Mouse (Mus musculus): ENCODE data around the gene Fam187b.

The Fam187b gene

DNA sequence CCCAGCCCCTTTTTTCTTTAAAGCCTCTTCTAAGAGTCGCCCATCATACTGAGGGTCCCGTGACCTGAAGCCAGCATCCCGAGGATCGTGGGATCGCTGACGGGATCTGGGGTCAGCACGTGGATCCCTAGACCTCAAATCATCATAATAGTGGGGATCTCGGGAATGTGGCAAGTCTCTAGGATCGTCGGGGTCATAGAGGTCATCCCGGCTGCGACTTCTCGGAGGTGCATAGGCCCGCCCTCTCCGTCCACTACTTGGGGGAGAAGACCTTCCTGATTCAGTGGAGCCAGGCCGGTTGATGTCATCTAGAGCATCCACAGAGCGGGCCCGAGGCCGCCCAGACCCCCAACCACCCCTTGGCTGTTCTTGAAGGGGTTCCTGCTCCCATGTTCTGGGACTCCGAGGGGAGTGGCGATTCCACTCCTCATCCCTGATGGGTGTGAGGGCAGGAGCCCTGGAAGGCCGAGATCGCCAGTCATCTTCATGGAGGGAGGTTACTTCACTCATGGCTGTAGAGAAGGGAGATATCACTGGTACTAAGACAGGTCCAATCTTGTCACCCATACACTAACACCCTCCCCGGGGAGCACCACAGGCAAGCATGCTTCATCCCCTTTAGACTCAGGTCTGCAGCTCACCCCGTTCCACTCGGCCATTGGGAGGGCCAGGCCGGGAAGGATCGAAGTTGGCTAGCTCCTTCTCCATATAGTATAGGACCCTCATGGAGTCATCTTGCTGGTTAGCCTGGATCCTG is 15.3 kb upstream of the Fam187b start:
- DNase-seq (ENCODE audit: low spot score in 2 of 2), result no peak

DNA sequence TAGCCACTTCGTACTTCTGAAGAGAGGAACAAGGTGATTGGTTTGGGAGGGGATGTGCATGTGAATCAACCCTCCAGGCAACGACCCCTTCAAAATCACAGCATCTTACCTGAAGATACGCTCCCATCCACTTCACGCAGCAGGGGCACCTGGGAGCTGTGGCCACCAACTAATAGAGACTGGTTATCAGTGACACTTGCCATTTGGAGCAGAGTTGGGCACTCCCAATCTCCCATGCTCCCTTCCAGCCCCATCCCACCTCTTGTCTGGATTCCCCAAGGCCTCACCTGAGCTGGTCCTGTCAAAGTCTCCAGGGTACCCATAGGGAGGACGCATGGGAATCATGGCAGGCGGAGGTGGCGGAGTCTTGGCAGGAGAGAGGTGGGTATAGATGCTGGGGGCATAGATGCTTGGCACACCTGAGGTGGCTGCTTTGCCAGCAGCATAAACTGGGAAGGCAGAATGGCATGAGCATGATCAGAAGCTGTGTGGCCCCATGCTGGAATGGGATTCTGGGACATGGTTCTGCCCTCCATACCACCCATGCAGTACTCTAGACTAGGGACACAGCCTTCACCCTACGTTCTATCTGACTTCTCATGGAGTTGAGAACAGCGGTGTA is 14.6 kb upstream of the Fam187b start:
- no peak for DNase-seq (ENCODE audit: low spot score in 2 of 2)

DNA sequence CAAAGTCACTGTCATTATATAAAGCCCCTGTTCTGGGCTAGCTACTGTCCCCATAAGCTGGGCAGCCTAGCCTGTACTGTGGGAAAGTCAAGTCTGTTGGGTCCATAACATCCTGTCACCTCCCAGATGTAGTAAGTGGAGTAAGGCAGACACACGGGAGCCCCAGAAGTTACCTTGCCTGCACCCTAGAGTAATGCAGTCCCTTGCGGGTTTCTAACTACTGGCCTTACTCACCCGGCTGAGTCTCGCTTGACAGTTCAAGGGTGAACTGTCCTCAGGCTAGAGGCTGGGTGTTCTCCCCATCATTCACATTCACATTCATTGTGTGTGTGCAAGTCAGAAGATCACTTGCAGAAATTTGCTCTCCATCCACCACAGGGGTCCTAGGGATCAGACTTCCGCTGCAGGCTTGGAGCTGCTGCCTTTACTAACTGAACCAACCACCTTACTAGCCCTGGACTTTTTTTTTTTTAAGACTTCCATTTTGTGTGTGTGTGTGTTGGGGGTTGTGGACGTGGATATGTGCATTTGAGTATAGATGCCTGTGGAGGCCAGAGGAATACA is 13.7 kb upstream of the Fam187b start:
- DNase-seq (ENCODE audit: low spot score in 2 of 2), result no peak

DNA sequence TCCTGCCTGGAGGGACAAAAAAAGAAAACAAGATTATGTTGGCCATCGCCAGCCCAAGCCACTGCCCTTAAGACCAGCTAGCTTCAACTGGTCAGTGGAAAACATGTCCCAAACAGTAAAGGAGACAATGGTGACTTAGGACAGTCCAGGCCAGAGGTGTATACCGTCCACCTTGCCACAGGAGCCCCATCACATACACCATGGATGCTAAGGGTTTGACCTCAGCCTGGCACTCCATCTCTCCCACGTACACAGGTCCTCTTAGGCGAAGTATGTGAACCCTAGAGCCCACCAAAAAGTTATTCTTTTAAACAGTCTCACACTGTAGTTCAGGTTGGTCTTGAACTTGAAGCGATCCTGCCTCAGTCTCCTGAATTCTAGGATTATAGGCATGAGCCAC is 10.7 kb upstream of the Fam187b start:
- no peak for DNase-seq (ENCODE audit: low spot score in 2 of 2)

DNA sequence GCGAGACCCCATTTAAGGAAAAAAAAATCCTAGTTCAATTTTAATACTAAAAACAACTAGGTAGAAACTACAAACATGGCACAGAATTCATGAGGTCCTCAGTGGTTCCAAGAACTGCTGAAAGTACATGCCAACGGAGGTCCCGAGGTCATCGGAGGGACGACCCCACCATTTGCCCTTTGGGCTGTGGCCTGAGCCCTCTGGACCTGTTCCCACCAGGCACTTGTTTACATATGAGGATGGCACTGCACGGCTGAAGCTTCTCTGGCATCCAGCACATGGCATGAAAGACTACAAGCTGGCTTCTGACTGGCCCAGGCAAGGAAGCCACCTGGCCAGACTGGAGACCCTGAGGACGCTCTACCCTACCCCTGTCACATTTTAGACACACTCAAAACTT is 9.2 kb upstream of the Fam187b start:
- DNase-seq (ENCODE audit: low spot score in 2 of 2), result no peak

DNA sequence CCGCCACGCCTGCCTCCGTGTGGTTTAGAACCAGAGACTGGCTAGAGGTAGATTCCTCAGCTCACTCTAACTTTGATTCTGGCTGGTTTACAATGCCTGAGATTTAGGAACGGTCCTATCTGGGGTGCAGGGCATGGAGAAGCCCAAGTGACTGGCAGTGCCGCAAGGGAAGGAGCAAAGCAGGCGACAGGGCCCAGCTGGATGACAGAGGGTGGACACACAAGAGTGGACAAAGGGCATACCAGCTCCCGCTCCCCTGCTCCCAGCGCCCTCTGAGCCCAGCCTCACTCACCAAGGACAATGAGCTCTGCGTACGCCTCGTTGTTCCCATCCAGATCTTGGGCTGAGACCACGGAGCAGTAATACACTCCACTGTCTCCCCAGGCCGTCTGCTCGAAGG is 7.9 kb upstream of the Fam187b start:
- DNase-seq (ENCODE audit: low spot score in 2 of 2), result no peak

DNA sequence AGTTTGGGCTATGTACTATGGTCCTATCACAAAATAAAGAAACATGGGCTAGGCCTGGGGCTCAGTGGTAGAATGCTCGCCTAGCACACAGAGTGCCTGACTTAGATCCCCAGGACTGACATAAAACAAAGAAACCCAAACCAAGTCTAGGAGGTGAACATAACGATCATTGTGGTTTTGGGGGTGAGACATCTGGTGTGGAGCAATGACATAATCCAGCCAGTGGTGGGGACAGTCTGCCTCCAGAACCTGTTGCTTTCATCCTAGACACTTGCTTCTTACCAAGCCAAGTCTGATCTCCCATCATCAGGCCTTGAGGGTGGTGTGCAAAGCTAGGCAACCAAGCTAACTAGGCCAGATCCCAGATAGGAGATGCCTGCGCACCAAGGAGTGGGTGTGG is 6.9 kb upstream of the Fam187b start:
- DNase-seq (ENCODE audit: low spot score in 2 of 2), result no peak

DNA sequence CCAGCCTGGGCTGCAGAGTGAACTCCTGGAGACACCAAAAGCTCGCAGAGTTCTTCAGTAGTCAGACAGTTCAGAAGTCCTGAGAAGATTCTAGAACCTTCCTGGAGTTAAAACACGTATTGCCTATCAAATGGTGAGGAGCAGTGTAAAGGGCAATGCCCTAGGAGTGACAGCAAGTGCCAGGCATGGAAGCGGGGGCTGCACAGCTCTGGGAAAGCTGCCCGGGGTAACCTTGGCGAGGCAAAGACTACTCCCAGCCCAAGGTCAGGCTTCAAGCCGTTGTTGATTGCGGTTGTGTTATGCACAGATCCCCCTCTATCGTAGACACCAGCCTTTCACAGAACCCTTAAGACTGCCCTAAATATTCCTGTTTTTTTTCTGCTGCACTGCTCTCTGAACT is 5.0 kb upstream of the Fam187b start:
- DNase-seq (ENCODE audit: low spot score in 2 of 2), result no peak

DNA sequence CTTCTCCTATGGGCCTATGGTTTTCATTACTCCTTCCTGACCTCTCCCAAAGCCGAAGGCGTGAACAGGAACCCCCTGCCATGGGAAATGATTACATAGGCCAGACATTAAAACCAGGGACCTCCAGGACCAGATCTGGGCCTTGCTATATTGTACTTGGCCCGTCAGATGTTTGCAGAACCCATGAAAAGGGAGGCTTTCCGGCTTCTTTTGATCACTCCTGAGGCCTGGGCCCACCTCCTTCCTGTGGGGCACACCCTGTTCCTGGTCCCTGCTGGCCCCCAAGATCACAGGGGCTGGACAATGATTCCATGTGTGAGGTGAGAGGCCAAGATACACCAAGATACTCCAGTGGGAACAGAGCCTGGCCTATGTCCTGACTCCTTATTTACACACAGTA is 4.4 kb upstream of the Fam187b start:
- no peak for DNase-seq (ENCODE audit: low spot score in 2 of 2)

DNA sequence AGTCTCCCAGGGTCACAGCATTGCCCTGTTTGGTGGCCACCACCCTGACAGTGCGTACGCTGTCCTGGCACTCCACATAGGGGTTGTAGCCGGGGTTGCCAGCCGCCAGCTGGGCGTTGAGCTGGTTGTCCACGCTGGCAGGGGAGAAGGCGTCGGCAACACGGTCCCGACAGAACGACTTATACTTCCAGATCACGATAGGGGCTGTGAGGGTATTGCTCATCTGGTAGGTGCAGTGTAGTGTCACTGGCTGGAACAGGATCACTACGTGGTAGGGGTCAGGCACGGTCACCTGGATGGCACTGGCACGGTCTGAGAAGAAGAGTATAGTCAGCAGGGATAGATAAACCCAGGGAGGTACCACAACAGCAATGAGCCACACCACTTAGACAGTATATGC is 1.7 kb upstream of the Fam187b start:
- no peak for DNase-seq (ENCODE audit: low spot score in 2 of 2)

DNA sequence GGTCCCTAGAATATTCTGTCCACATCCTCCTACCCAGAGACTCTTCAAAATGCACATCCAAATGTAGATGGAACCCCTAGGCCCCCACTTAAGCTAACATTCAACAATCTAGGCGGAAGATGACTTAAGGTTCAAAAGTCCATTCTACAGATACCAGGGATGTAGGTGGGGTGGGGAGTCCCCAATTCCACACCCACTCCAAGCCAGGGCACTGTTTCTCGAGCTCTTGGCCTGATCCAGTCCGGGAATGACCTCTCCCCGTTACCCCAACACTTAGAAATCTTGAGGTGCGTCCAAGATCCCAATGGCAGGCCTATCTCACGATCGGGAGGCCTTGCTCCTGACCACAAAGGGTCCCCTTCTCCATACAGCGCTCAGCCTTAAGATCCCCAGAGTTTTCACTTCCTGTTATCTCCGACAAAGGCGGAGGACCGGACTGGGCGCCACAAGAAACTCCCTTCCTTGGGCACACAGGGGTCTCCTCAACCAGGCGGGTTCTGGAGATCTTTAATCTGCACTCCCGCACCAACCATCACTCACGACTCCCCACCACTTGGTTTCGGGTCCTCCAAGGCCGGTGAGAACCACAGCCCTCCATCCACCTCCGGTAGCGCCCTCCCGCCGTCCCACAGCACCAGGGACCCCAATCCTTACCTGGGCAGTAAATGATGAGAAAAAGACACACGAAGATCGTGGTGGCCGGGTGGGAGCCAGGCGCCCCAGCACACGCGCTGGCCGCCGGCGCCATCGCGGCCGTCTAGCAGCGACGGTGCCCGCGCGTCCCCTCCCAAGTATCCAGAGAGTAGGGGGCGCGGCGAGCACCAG is 952 bp upstream of the Fam187b start:
- DNase-seq (ENCODE audit: low spot score in 2 of 2), result no peak

DNA sequence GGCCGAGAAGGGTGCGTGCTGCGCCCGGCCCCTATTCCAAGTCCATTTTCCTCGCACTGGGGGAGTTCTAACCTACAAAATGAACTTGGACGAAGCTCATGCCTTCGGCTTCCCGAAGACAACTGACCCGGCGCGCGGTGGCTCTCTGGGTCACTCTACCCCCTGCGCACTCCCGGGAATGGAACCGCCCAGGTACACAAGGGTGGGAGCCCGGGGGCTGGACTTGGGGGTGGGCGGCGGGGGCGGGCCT is 414 bp upstream of the Fam187b start, which contains the start of gene Lsr:
Gene Lsr, minus strand, starts transcription at position 214 of the 250 bp plus-strand sequence.
- DNase-seq (ENCODE audit: low spot score in 2 of 2), result no peak

DNA sequence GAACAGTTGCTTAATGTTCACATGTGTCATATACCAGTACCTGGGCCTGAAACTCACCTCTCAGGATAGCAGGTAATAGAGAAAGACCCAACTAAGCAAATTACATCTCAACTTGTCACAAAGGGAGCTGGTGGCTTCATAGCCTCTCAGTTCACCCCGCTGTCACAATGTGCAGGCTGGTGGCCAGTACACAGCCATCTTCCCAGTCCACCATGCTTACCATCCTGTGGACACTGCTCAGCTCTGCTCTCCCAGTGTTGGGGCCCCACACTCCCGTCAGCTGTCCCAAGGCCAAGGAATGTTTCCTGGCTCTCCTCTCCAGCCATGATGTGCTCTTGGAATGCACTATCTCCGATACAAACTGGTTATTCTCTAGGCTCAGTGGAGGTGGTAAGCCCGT is 8.1 kb downstream of the Fam187b start:
- no peak for DNase-seq (ENCODE audit: low spot score in 2 of 2)

DNA sequence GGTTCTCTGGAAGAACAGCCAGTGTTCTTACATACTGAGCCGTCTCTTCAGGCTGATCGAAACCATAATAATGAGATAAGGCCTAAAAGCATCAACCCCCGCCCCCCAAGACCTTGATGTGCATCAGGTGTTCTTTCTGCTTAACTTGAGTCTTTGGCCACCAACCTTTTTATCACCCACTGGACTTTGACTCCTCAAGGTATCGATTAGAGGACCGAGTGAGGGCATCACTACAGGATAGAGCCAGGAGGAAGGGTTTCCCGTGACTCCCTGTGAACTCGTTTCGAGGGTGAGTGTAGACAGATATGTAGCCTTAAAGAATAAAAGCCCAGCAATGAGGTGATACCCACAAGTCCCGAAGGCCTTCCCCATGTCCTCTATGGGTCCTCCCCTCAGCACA is 11.8 kb downstream of the Fam187b start:
- DNase-seq (ENCODE audit: low spot score in 2 of 2), result no peak

DNA sequence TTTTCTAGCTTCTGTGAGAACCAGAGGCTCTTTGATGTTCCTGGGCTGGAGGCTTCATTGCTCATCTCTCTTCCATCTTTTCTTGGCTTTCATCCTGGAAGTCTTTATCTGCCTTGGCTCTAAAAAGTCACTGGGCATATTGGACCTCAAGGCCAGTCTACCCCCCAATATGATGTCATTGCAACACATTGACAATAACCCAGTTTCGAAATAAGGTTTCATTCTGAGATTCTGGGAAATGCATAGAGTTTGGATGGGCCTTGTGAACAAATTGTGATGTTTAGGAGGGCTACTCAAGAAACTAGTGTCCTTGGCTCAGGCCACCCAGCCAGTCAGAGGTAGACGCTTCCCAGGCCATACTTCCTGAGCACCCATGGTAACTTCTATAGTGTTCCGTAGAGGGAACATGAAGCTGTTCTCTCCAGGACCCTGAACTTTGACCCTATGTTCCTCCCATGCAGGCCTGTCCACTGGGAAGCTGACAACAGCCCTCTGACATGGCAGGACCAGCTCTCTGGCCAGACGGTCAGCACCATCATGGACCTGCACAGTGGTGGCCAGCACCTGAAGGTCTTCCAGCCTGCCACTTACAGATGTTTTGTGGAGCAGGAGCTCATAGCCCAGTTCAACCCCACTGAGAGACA is 15.1 kb downstream of the Fam187b start:
- DNase-seq (ENCODE audit: low spot score in 2 of 2), result no peak

DNA sequence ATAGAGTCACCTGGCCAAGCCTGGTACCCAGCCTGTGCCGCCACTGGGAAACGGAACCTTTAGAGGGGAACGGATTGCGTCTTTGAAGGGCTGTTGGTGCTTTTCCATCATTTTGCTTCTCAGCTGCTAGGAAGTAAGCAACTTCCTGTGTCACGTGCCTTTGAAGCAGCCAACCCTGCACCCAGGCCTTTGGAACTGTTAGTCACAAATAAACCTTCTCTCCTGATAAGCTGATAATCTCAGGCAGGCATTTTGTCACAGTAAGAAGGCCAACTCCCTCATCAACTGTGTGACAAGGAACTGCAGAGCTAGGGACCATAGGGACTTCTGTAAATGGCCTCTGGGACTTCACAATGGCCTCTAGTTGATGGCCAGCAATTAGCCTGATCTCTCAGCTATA is 18.6 kb downstream of the Fam187b start:
- no peak for DNase-seq (ENCODE audit: low spot score in 2 of 2)

DNA sequence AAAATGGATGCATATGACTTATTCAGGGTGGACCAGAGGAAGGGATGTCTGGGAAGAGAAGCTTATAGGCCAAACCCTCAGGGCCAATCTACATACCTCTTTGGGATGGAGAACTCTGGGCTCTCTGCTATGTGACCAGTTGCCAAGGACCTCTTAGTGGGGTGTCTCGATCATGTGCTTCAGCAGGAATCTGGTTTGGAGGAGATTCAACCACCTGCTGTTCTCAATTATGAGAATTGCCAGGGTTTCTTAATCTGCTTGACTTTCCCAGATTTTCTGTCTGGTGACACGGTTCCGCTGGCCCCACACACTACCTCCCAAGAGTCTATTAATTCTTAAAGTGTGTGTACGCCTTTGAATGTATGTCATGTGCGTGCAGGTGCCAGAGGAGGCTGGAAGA is 20.4 kb downstream of the Fam187b start:
- no peak for DNase-seq (ENCODE audit: low spot score in 2 of 2)

DNA sequence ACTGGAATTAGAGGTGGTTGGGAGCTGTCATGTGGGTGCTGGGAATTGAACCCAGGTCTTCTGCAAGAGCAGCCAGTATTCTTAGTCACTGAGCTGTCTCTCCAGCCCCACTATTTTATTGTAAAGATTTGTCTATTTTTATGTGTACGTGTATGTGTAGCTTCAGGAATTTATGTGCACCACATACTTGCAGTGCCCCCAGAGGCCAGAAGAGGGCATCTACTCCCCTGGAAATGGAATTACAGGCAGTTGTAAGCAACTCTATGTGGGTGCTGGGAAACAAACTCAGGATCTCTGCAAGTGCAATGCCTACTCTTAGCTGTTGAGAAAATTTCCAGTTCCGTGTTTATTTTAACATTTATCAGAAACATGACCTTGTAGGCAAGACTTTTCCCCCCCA is 22.9 kb downstream of the Fam187b start:
- no peak for DNase-seq (ENCODE audit: low spot score in 2 of 2)

DNA sequence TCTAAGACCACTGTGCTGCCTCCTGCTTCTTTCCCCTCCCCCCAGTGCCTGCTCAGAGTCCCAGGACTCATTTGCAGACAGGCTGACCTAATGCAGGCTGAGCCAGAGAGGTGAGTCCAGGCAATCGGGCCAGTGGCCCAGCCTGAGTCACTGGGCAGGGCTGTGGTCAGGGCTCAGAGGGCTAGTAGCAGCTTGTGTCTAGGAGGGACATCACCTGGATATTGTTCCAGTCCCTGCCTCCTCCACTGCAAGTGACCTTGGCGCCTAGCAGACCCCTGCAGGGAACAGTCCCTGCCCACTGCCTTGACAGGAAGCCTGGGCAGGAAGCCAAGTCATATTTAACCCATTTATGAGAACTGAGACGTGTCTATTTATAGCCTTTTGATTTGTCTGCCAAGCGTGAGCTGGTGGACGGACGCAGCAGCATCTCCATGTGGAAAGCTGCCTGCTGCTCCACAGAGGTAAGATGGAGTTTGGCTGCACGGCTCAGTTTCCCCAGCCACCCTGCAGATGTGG is 27.0 kb downstream of the Fam187b start:
- DNase-seq (ENCODE audit: low spot score in 2 of 2), result peak in 1 of 2 experiments; percentile 36

DNA sequence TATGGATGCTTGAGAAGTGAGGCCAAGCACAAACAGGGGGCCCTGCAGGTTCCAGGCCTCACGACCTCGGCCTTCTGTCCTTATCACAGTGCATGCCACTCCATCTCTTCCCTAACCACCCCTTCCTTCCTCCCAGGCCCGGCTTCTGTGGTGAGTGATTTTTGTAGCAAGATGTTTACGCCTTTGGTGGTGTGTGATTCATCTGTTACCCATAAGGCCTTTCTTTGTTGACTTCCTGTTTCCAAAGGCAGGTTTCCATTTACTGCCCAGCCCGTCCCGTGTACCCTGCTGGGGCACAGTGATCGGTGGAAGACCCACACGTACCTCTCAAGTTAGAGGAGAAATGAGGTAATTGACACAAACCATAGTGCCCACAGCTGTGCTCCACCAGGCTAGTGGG is 29.1 kb downstream of the Fam187b start:
- DNase-seq (ENCODE audit: low spot score in 2 of 2), result no peak

DNA sequence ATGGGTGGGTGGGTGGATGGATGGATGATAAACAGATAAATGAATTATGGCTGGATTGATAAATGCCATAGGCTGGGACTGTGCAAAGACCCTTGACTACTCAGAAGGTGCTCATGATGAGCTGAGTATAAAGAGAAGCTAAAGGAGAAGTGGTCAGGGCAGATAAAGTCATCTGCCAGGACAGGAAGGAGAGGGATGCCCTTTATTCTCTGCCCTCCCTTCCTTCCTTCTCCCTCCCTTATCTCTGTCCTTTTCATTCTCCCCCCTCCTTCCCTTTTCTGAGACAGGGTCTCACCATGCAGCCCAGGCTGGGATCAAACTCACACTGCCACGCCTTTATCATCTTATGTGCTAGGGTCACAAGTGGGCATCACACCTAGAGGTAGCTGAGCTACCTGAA is 34.2 kb downstream of the Fam187b start:
- no peak for DNase-seq (ENCODE audit: low spot score in 2 of 2)

DNA sequence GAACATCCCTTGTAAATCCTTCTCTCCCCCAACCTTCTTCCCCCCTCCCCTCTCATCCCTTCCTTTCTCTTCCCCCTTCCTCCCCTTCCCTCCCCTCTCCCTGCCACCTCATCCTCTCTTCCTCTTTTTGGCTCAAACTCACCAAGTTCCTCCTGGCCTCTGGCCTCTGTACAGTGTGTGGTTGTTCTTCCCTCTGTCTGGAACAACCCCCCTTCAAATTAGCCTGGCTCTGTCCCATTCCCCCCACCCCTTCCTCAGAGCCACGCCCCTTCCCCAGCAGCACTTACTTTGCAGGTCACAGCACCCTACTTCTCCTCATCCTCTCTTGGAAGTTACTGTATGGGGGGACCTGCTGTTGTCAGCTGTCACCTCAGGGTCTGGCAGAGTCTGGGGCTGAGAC is 34.6 kb downstream of the Fam187b start:
- no peak for DNase-seq (ENCODE audit: low spot score in 2 of 2)
